Mouse (Mus musculus) embryonic facial prominence, embryonic 12.5 days (tissue): ENCODE data around the gene Atp2a1. TPM values are rescaled to one million over a fixed set of nuclear protein-coding genes. Genes with fewer than 3 reads are reported as not detected.

Source experiments
- ATAC-seq: fragments of 200-750 bp; cut with Nextera tagmentation; 2 replicates; pipeline ENCODE4 v1.8.0; 2017; ENCODE audit not compliant: insufficient number of reproducible peaks, insufficient read depth, low FRiP score, low TSS enrichment
- H3K27ac ChIP-seq: fragments of 300-500 bp; sonication (generic); 2 replicates; pipeline ENCODE4 v1.5.1; 2016; ENCODE audit warnings: mild to moderate bottlenecking
- H3K27me3 ChIP-seq: fragments of 300-500 bp; sonication (generic); 2 replicates; pipeline ENCODE4 v1.6.1; 2016; ENCODE audit warnings: mild to moderate bottlenecking, moderate library complexity
- H3K36me3 ChIP-seq: fragments of 300-500 bp; sonication (generic); 2 replicates; pipeline ENCODE4 v1.6.1; 2016; ENCODE audit warnings: mild to moderate bottlenecking
- H3K4me1 ChIP-seq: fragments of 300-500 bp; sonication (generic); 2 replicates; pipeline ENCODE4 v1.6.1; 2016
- H3K4me2 ChIP-seq: fragments of 300-500 bp; sonication (generic); replicated peaks from 2 replicates; pipeline ENCODE4 v1.6.1; 2016; ENCODE audit warnings: mild to moderate bottlenecking, moderate library complexity
- H3K4me3 ChIP-seq: fragments of 300-500 bp; sonication (generic); 2 replicates; pipeline ENCODE4 v1.5.1; 2016; ENCODE audit warnings: mild to moderate bottlenecking
- H3K9ac ChIP-seq: fragments of 300-500 bp; sonication (generic); 2 replicates; pipeline ENCODE4 v1.6.1; 2016; ENCODE audit warnings: mild to moderate bottlenecking, moderate library complexity
- H3K9me3 ChIP-seq: fragments of 300-500 bp; sonication (generic); 2 replicates; pipeline ENCODE4 v1.6.1; 2016; ENCODE audit warnings: mild to moderate bottlenecking, moderate library complexity
- WGBS: fragments of 180-500 bp; shearing (Covaris S2); methylation state at CpG from one replicate; pipeline ENCODE4 v1.1.7; 2016; 5-methylcytosine and 5-hydroxymethylcytosine counted together
- polyA plus RNA-seq: library from polyadenylated mRNA; unstranded; fragments of >200 nt; fragmentation: Nextera tagmentation; extraction: Ambion mirVana; gene quantifications from 2 replicates; pipeline ENCODE4 v1.2.1, GENCODE M21; 2016

Atp2a1 gene
- polyA plus RNA-seq, 1 experiment from 2014 or later, result 26.8 TPM

DNA sequence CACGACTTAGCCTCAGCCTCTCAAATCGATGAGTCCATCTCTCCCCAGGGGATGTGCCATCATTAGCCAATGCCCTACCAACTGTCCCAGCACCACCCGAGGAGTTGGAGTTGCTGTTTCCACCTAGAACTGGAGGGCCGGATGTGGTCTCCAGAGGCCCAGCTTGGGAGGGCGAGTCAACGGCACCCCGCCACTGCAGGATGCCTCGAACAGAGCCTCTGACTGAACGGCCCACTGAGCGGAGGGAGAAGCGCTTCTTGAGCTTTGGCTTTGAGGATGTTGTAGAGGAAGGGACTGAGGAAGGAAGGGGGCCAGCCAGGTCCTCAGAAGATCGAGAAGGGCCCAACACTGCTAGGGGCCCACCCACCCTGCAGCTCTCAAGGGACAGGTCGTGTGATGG is 9.4 kb upstream of the Atp2a1 start:
- WGBS, result 88% methylated on average over 13 of the region's 13 CpGs
- H3K9me3 ChIP-seq, result no peaks in the 10 kb centered on the region
- H3K4me2 ChIP-seq, result no peak overlapping the region
- no peak for ATAC-seq
- H3K9ac ChIP-seq, result 0 out of 2 replicates have a peak overlapping the region, but pooled peaks have one; percentile 10
- no peak overlapping the region for H3K4me3 ChIP-seq
- peaks cover 16% of the 10 kb centered on the region for H3K4me1 ChIP-seq
- peaks cover 56% of the 10 kb centered on the region for H3K36me3 ChIP-seq
- no peak overlapping the region for H3K27ac ChIP-seq
- H3K27me3 ChIP-seq, result no peaks in the 10 kb centered on the region

DNA sequence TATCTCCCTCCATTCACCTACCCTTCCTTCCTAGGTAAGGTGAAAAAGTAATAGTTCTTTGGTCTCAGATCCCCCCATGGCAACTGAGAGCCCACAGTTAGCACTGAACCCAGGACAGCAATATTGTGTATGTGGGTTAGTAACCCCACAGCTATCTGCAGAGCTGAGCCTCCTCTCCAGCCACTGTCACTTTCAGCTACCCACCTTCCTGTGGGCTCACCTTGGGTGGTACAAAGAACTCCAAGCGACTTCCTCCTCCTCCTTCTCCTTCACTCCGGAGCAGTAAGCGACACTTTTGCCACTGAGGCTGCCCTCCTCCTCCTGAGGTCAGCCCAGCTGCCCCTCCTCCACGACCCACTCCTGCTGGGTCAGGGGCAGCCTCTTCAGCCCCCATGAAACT is 8.9 kb upstream of the Atp2a1 start:
- no peak for ATAC-seq
- 80% methylated on average over 4 of the region's 4 CpGs for WGBS
- no peak overlapping the region for H3K27ac ChIP-seq
- H3K36me3 ChIP-seq, result peaks cover 61% of the 10 kb centered on the region
- H3K4me3 ChIP-seq, result no peak overlapping the region
- H3K9ac ChIP-seq, result no peak overlapping the region
- H3K4me2 ChIP-seq, result no peak overlapping the region
- no peaks in the 10 kb centered on the region for H3K9me3 ChIP-seq
- peaks cover 16% of the 10 kb centered on the region for H3K4me1 ChIP-seq
- no peaks in the 10 kb centered on the region for H3K27me3 ChIP-seq

DNA sequence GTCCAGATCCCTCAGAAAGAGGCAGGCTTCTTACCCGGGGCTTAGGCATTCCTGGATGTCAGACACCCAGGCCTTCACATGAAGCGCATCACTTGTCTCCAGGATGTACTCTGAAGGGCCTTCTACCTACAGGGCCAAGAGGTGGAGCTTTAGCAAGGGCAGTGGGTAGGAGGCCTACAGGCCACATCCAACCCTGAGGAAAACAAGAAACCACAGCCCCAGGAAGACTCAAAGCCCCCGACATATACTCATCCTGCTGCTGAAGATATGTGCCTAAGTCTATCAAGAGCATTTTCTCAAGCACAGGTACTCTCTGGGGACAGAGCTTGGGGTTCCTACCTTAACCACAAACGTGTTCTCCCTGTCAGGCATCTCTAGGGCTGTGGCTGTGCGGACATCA is 8.5 kb upstream of the Atp2a1 start:
- Histone ChIP-seq H3K27me3 (no peaks in the 10 kb centered on the region), H3K9me3 (no peaks in the 10 kb centered on the region), H3K4me3 (no peak overlapping the region), H3K27ac (no peak overlapping the region), H3K4me1 (peaks cover 16% of the 10 kb centered on the region), H3K9ac (no peak overlapping the region), H3K4me2 (no peak overlapping the region), H3K36me3 (peaks cover 65% of the 10 kb centered on the region)
- 93% methylated on average over 5 of the region's 5 CpGs for WGBS
- no peak for ATAC-seq

DNA sequence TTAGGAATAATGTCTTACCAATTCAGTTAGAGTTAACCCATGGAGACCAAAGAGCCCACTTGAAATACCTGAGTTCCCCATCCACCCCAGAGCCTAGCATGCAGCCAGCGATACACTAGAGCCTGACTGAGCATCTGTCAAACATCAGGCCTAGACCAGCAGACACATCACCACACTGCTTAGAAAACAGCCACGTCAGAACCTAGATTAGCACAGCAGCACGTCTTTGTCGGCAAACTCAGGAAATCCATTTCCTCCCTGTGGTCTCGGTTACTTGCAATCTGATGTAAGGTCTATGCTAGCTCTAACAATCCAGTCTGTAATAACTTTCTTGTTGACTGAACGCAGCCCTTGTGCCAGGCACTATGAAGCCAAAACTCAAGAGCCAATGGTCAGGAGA is 7.2 kb upstream of the Atp2a1 start:
- Histone ChIP-seq H3K27ac (no peak overlapping the region), H3K9me3 (no peaks in the 10 kb centered on the region), H3K4me2 (no peak overlapping the region), H3K9ac (no peak overlapping the region), H3K4me3 (no peak overlapping the region), H3K4me1 (peaks cover 13% of the 10 kb centered on the region), H3K27me3 (no peaks in the 10 kb centered on the region), H3K36me3 (peaks cover 69% of the 10 kb centered on the region)
- 75% methylated on average over 6 of the region's 6 CpGs for WGBS
- no peak for ATAC-seq

DNA sequence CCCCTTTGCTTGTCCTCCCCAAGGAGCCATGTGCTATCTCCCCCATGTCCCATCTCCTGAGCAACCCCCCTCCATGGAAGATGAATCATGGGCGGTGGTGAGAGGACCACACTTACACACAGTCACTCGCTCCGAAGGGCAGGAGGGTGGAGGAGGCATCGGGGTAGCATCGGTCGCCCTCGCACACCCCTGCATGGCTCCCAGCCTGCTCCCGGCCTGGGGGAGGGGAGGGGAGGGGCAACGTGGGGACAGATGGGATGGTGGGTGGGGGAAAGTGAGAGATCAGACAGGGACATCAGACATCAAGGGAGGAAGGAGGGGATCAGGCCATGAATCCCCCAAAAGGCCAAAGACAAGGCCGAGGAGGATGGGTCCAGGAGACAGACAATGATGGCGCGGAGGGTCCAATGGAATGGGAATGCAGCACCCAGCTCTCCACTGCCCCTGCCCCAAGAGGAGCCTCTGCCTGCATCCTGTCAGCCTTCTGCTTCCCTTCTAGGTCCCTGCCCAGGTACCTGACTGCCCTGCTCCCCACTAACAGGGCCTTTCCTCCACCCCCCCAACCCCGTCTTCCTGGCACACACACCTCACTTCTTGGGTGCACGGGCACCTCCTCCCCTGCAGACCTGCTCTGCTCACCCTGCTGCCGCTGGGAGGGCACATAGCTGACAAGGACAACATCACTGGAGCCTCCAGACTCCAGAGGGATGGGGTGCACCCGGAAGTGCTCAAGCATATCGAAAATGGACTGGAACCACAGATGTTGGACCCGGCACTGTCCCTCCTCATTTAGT is 5.1 kb upstream of the Atp2a1 start:
- no peak overlapping the region for H3K4me3 ChIP-seq
- WGBS, result 90% methylated on average over 18 of the region's 18 CpGs
- no peak overlapping the region for H3K27ac ChIP-seq
- H3K36me3 ChIP-seq, result peaks cover 69% of the 10 kb centered on the region
- ATAC-seq, result no peak
- no peak overlapping the region for H3K9ac ChIP-seq
- peaks cover 4% of the 10 kb centered on the region for H3K4me1 ChIP-seq
- H3K27me3 ChIP-seq, result no peaks in the 10 kb centered on the region
- H3K4me2 ChIP-seq, result no peak overlapping the region
- no peaks in the 10 kb centered on the region for H3K9me3 ChIP-seq

DNA sequence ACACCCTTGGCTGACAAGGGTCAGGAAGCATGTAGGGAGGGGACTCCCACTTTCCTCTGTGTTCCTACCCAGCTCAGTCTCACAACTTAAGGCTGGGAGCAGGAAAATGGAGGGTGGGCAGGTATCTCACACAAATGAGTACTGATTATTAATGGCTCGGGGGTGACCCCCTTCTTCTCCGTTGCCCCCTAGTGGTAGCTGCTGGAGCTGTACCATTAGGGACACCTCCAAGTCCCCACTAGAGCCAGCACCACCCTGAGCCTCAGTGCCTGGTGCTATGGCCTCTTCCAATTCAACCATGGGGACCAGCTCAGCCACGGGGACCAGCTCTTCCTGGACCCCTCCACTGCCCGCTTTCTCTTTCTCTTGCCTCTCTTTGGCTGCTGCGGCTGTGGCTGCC is 4.4 kb upstream of the Atp2a1 start:
- no peaks in the 10 kb centered on the region for H3K27me3 ChIP-seq
- no peaks in the 10 kb centered on the region for H3K9me3 ChIP-seq
- H3K4me3 ChIP-seq, result no peak overlapping the region
- ATAC-seq, result no peak
- no peak overlapping the region for H3K9ac ChIP-seq
- peaks cover 9% of the 10 kb centered on the region for H3K4me1 ChIP-seq
- no peak overlapping the region for H3K4me2 ChIP-seq
- 70% methylated on average over 5 of the region's 5 CpGs for WGBS
- no peak overlapping the region for H3K27ac ChIP-seq
- peaks cover 62% of the 10 kb centered on the region for H3K36me3 ChIP-seq

DNA sequence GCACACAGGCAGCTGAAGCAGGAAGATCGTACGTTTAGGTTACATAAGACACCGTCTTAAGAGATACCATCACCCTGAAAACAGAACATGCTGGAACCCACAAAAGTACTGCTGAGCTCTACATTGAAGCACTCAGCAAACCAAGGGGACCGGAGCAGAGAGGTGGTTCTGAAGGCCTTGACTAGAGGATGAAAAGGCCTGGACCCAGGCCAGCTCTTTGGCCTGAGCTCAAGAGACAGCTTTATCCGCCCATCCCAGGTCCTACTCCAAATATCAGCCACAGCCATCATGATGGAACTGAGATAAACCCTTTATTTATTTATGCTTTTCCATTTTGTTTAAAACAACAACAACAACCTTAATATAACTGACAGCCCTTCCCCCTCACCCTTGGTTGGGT is 3.8 kb upstream of the Atp2a1 start:
- no peak overlapping the region for H3K4me2 ChIP-seq
- H3K9ac ChIP-seq, result no peak overlapping the region
- peaks cover 57% of the 10 kb centered on the region for H3K36me3 ChIP-seq
- no peaks in the 10 kb centered on the region for H3K9me3 ChIP-seq
- H3K4me3 ChIP-seq, result no peak overlapping the region
- H3K27me3 ChIP-seq, result no peaks in the 10 kb centered on the region
- ATAC-seq, result no peak
- peaks cover 9% of the 10 kb centered on the region for H3K4me1 ChIP-seq
- H3K27ac ChIP-seq, result 0 out of 2 replicates have a peak overlapping the region, but pooled peaks have one; percentile 38
- WGBS, result 92% methylated on average over 5 of the region's 5 CpGs

DNA sequence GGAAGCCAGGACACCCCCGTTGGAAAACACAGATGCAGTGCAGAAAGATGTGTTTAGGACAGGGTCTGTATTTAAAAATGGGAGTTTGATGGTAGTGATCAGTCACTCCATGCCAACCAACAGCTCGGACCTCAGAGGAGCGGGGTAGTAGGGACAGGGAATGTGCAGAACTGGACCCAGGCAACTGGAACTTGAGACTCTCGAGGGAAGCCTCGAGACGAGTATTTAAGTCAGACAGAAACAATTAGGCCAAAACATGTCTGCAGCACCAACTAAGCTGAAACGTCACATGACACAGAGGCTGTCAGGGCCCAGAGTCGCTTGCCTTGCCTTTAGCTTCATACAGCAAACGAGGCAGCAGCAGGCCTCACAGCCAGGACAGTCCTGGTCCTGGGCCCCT is 3.2 kb upstream of the Atp2a1 start:
- ATAC-seq, result no peak
- Histone ChIP-seq H3K27ac (peak overlapping the region; percentile 38; the same call in 1 of the 2 replicates), H3K36me3 (peaks cover 51% of the 10 kb centered on the region)

DNA sequence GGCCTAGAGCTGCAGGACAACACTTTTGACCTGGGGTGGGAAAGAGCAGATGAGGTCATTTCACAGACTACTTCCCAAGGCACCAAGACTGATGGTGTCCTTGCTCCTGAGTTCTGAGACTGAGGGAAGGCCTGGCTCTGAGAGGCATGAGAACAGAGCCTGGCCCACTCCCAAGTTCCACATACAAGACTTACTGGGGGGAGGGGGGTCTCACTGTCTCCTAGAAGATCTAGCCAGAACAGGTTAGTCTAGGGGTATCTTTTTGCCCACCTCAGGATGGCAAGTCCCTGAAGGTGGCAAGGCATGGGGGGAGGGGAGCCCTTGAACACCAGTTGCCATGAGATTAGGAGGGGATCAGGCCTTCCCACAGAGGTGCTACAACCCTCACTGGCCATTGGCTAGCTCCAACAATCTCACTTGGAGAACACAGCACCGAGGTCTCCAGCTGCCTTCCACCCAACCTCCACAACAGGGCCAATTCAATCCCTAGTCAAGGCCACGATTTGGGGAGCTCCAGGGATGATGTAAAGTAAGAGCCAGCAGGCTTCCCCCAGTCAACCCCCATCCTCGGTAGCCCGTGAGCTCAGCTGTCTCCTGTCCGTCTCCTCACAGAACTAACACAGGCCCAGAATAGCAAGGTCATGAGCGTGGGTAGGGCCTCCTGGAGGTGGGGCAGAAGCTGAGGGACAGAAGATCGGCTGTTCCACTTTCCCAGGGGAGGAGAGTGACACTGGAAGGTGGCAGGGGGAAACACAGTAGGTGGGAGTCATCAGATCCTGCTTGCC is 2.5 kb upstream of the Atp2a1 start:
- Histone ChIP-seq H3K9ac (0 out of 2 replicates have a peak overlapping the region, but pooled peaks have one; percentile 4), H3K4me2 (no peak overlapping the region), H3K36me3 (peaks cover 44% of the 10 kb centered on the region), H3K27me3 (no peaks in the 10 kb centered on the region), H3K9me3 (no peaks in the 10 kb centered on the region), H3K27ac (peak overlapping the region; percentile 38; the same call in 1 of the 2 replicates), H3K4me3 (no peak overlapping the region), H3K4me1 (peaks cover 15% of the 10 kb centered on the region)
- ATAC-seq, result no peak
- 59% methylated on average over 7 of the region's 7 CpGs for WGBS

More for the DNA sequence above, 3.2 kb upstream of the Atp2a1 start:
- WGBS, result 53% methylated on average over 9 of the region's 9 CpGs
- no peak overlapping the region for H3K9ac ChIP-seq
- no peaks in the 10 kb centered on the region for H3K9me3 ChIP-seq
- no peak overlapping the region for H3K4me3 ChIP-seq
- peaks cover 9% of the 10 kb centered on the region for H3K4me1 ChIP-seq
- H3K27me3 ChIP-seq, result no peaks in the 10 kb centered on the region
- no peak overlapping the region for H3K4me2 ChIP-seq

DNA sequence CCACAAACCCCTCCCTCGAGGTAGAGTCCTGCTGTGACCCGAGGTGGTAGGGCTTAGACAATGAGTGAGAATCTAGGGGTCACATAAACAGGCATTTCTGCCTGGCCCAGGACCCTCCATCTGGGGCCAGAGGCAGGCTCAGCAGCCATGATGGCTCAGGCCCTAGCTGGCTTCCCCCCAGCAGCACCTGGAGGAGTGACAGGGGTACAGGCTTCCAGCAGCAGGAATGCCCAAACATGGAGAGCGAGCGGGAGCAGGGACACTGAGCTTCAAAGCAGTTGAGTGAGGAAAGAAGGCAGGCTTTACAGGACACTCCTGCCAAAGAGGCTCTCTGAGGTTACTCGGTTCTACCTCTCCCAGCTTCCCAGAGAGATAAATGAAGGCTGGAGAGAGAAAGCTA is 1.9 kb upstream of the Atp2a1 start:
- no peaks in the 10 kb centered on the region for H3K9me3 ChIP-seq
- peaks cover 38% of the 10 kb centered on the region for H3K36me3 ChIP-seq
- no peak overlapping the region for H3K9ac ChIP-seq
- H3K27ac ChIP-seq, result peak overlapping the region; percentile 38; the same call in 1 of the 2 replicates
- ATAC-seq, result no peak
- H3K4me1 ChIP-seq, result peaks cover 15% of the 10 kb centered on the region
- no peaks in the 10 kb centered on the region for H3K27me3 ChIP-seq
- no peak overlapping the region for H3K4me3 ChIP-seq
- WGBS, result 46% methylated on average over 5 of the region's 5 CpGs
- no peak overlapping the region for H3K4me2 ChIP-seq

DNA sequence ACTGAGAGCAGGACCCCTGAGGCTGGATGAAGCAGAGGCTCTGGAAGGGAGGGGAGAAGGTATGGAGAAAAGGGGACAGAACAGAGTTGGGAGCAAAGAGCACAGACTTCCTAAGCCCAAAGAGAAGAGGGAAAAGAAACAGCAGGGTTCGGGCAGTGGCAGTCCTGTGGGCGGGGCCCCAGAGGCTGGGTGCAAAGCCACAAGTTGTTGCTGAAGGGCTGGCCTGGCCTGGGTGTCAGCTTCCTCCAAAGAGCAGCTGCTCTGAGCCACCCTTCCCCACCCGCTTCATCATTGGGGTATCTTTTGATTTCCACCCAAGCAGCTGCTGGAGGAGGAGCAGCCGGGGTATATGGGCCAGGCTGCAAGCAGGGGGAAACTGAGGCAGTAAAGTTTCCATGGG is 1.2 kb upstream of the Atp2a1 start:
- Histone ChIP-seq H3K9ac (no peak overlapping the region), H3K9me3 (no peaks in the 10 kb centered on the region), H3K36me3 (peaks cover 31% of the 10 kb centered on the region), H3K27me3 (no peaks in the 10 kb centered on the region), H3K4me2 (no peak overlapping the region), H3K4me3 (no peak overlapping the region), H3K27ac (no peak overlapping the region), H3K4me1 (peaks cover 15% of the 10 kb centered on the region)
- ATAC-seq, result no peak
- WGBS, result 60% methylated on average over 4 of the region's 4 CpGs

DNA sequence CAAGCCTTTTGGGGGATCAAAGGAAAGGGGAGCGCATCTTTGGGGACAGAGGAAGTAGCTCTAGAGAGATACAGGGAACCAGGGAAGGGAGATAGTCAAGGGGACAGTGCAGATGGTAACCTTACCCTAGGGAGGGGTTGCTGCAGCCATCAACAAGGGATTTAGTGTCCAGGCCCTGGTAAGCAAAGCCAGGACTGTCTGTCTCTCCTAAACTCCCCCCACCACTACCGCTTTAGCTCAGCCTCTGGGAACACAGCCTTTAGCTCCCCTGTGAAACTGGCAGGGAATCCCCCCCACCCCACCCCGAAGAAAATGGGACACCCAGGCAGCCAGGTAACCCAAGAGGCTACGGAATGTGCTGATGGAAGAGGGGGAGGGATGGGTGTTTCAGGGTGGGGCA is 639 bp upstream of the Atp2a1 start:
- WGBS, result 41% methylated on average over 4 of the region's 4 CpGs
- Histone ChIP-seq H3K27ac (no peak overlapping the region), H3K27me3 (no peaks in the 10 kb centered on the region), H3K4me1 (peaks cover 15% of the 10 kb centered on the region), H3K4me3 (no peak overlapping the region), H3K9me3 (no peaks in the 10 kb centered on the region), H3K36me3 (peaks cover 25% of the 10 kb centered on the region), H3K9ac (no peak overlapping the region), H3K4me2 (no peak overlapping the region)
- no peak for ATAC-seq
